Mouse (Mus musculus) CH12.LX (cell line): Measurements from ENCODE around the gene Ppp1r16b. TPM values are rescaled to one million over a fixed set of nuclear protein-coding genes. Genes with fewer than 3 reads are reported as not detected.

ENCODE experiments used
- DNase-seq: peaks from one replicate; pipeline ENCODE4 v3.0.0-alpha.2; 2013; ENCODE audit errors: extremely low read depth
- H3K27ac ChIP-seq: 2 replicates; pipeline ENCODE4 v1.5.1; 2012; ENCODE audit warnings: low read depth, mild to moderate bottlenecking, control low read depth, moderate library complexity; ENCODE audit not compliant: insufficient read depth
- H3K27me3 ChIP-seq: replicated peaks from 2 replicates; pipeline ENCODE3; 2012; ENCODE audit warnings: inconsistent platforms
- H3K36me3 ChIP-seq, 2 experiments: replicated peaks in 1 of 2; 2 replicates each; pipeline versions ENCODE3 to v1.6.1; 2012; ENCODE audit warnings: inconsistent platforms in 1 of 2, low read length in 1 of 2, mild to moderate bottlenecking in 1 of 2, mixed read lengths in 1 of 2, moderate library complexity in 1 of 2; ENCODE audit not compliant: control insufficient read depth in 1 of 2, insufficient read depth in 1 of 2
- H3K4me1 ChIP-seq, 2 experiments: 2 replicates each; pipeline ENCODE4 v1.6.1; 2012; ENCODE audit warnings: inconsistent platforms in 1 of 2, moderate library complexity in 1 of 2; ENCODE audit not compliant: insufficient read depth in 2 of 2, control insufficient read depth in 1 of 2
- H3K4me2 ChIP-seq: 2 replicates; pipeline ENCODE4 v1.6.1; 2012; ENCODE audit warnings: low read depth, mild to moderate bottlenecking, control low read depth; ENCODE audit not compliant: poor library complexity, insufficient read depth, severe bottlenecking
- H3K4me3 ChIP-seq, 3 experiments: fragments of 150-350 bp in 1 of 3; sonication (generic) in 1 of 3; replicated peaks in 1 of 3; 2 replicates each; pipeline versions ENCODE3 to v1.5.1; 2011 to 2012; ENCODE audit warnings: low read depth in 2 of 3, low read length in 2 of 3, mild to moderate bottlenecking in 2 of 3, moderate library complexity in 2 of 3, control low read depth in 1 of 3, improper control_type of control experiment in 1 of 3, inconsistent platforms in 1 of 3, mixed read lengths in 1 of 3; ENCODE audit not compliant: poor library complexity in 1 of 3
- H3K79me2 ChIP-seq: replicated peaks from 2 replicates; pipeline ENCODE4 v1.6.1; 2012; ENCODE audit warnings: mild to moderate bottlenecking, moderate library complexity; ENCODE audit not compliant: control insufficient read depth, poor library complexity, insufficient read depth, severe bottlenecking; ENCODE audit errors: extremely low read depth
- H3K9ac ChIP-seq: 2 replicates; pipeline ENCODE4 v1.6.1; 2012; ENCODE audit warnings: low read depth, mild to moderate bottlenecking, control low read depth, moderate library complexity; ENCODE audit not compliant: insufficient read depth
- H3K9me3 ChIP-seq: replicated peaks from 2 replicates; pipeline ENCODE3; 2012; ENCODE audit warnings: low read length, inconsistent platforms, mixed read lengths
- BHLHE40 ChIP-seq: IDR thresholded peaks from 2 replicates; pipeline ENCODE4 v1.6.1; 2011; ENCODE audit warnings: mild to moderate bottlenecking, low read depth, low read length, improper control_type of control experiment
- CHD2 ChIP-seq: IDR thresholded peaks from 2 replicates; pipeline ENCODE4 v1.6.1; 2011; ENCODE audit warnings: low read length, improper control_type of control experiment
- ELF1 ChIP-seq: IDR thresholded peaks from 2 replicates; pipeline ENCODE4 v1.6.1; 2014; ENCODE audit warnings: low read depth, mild to moderate bottlenecking, inconsistent platforms, low read length, improper control_type of control experiment
- EP300 ChIP-seq: IDR thresholded peaks from 2 replicates; pipeline ENCODE4 v1.6.1; 2011; ENCODE audit warnings: low read length, improper control_type of control experiment
- ETS1 ChIP-seq: conservative IDR thresholded peaks from 2 replicates; pipeline ENCODE4 v1.6.1; 2012; ENCODE audit warnings: low read depth, mild to moderate bottlenecking, inconsistent platforms, low read length, improper control_type of control experiment, moderate library complexity
- HCFC1 ChIP-seq: IDR thresholded peaks from 2 replicates; pipeline ENCODE4 v1.6.1; 2012; ENCODE audit warnings: low read depth, mild to moderate bottlenecking, inconsistent platforms, low read length, improper control_type of control experiment
- IRF4 ChIP-seq: IDR thresholded peaks from 2 replicates; pipeline ENCODE4 v1.6.1; 2014; ENCODE audit warnings: low read depth, mild to moderate bottlenecking, inconsistent platforms, low read length, improper control_type of control experiment
- JUND ChIP-seq: conservative IDR thresholded peaks from 2 replicates; pipeline ENCODE4 v1.6.1; 2011; ENCODE audit warnings: low read depth, low read length, improper control_type of control experiment
- KAT2A ChIP-seq: IDR thresholded peaks from 2 replicates; pipeline ENCODE4 v1.6.1; 2012; ENCODE audit warnings: low read length, improper control_type of control experiment, inconsistent platforms; ENCODE audit not compliant: insufficient replicate concordance
- MAFK ChIP-seq: IDR thresholded peaks from 2 replicates; pipeline ENCODE4 v1.6.1; 2011; ENCODE audit warnings: low read length, improper control_type of control experiment; ENCODE audit not compliant: insufficient replicate concordance
- MAX ChIP-seq: IDR thresholded peaks from 2 replicates; pipeline ENCODE4 v1.6.1; 2011; ENCODE audit warnings: low read length, improper control_type of control experiment
- MAZ ChIP-seq: IDR thresholded peaks from 2 replicates; pipeline ENCODE4 v1.6.1; 2012; ENCODE audit warnings: low read depth, mild to moderate bottlenecking, inconsistent platforms, low read length, improper control_type of control experiment, moderate library complexity
- MEF2A ChIP-seq: IDR thresholded peaks from 2 replicates; pipeline ENCODE4 v1.6.1; 2014; ENCODE audit warnings: low read depth, mild to moderate bottlenecking, inconsistent platforms, low read length, improper control_type of control experiment, borderline replicate concordance
- MXI1 ChIP-seq: IDR thresholded peaks from 2 replicates; pipeline ENCODE4 v1.6.1; 2011; ENCODE audit warnings: mild to moderate bottlenecking, low read depth, low read length, improper control_type of control experiment
- MYC ChIP-seq: IDR thresholded peaks from 2 replicates; pipeline ENCODE4 v1.6.1; 2011; ENCODE audit warnings: low read depth, mild to moderate bottlenecking, improper control_type of control experiment, low read length
- NELFE ChIP-seq: IDR thresholded peaks from 2 replicates; pipeline ENCODE4 v1.6.1; 2011; ENCODE audit warnings: low read depth, low read length, improper control_type of control experiment
- NRF1 ChIP-seq: IDR thresholded peaks from 2 replicates; pipeline ENCODE4 v1.6.1; 2014; ENCODE audit warnings: low read depth, mild to moderate bottlenecking, inconsistent platforms, low read length, improper control_type of control experiment, moderate library complexity
- PAX5 ChIP-seq: IDR thresholded peaks from 2 replicates; pipeline ENCODE4 v1.6.1; 2012; ENCODE audit warnings: low read length, inconsistent platforms, mixed read lengths
- POLR2A ChIP-seq: IDR thresholded peaks from 2 replicates; pipeline ENCODE4 v1.6.1; 2011; ENCODE audit warnings: low read depth, mild to moderate bottlenecking, improper control_type of control experiment, low read length
- POLR2AphosphoS2 ChIP-seq: IDR thresholded peaks from 2 replicates; pipeline ENCODE4 v1.6.1; 2011; ENCODE audit warnings: low read depth, low read length, improper control_type of control experiment
- RAD21 ChIP-seq: IDR thresholded peaks from 2 replicates; pipeline ENCODE4 v1.6.1; 2011; ENCODE audit warnings: low read depth, mild to moderate bottlenecking, low read length, improper control_type of control experiment, moderate library complexity
- RCOR1 ChIP-seq: conservative IDR thresholded peaks from 2 replicates; pipeline ENCODE4 v1.6.1; 2012; ENCODE audit warnings: low read depth, mild to moderate bottlenecking, inconsistent platforms, low read length, improper control_type of control experiment
- SIN3A ChIP-seq: IDR thresholded peaks from 2 replicates; pipeline ENCODE4 v1.6.1; 2012; ENCODE audit warnings: low read length, improper control_type of control experiment, inconsistent platforms
- SMC3 ChIP-seq: IDR thresholded peaks from 2 replicates; pipeline ENCODE4 v1.6.1; 2011; ENCODE audit warnings: low read depth, low read length, improper control_type of control experiment
- TBP ChIP-seq: conservative IDR thresholded peaks from 2 replicates; pipeline ENCODE4 v1.6.1; 2011; ENCODE audit warnings: low read depth, low read length, improper control_type of control experiment
- TCF12 ChIP-seq: IDR thresholded peaks from 2 replicates; pipeline ENCODE4 v1.6.1; 2014; ENCODE audit warnings: low read depth, mild to moderate bottlenecking, inconsistent platforms, low read length, improper control_type of control experiment
- UBTF ChIP-seq: IDR thresholded peaks from 2 replicates; pipeline ENCODE4 v1.6.1; 2012; ENCODE audit warnings: low read depth, mild to moderate bottlenecking, inconsistent platforms, low read length, improper control_type of control experiment, moderate library complexity
- USF1 ChIP-seq: IDR thresholded peaks from 2 replicates; pipeline ENCODE4 v1.6.1; 2014; ENCODE audit warnings: low read depth, mild to moderate bottlenecking, inconsistent platforms, low read length, improper control_type of control experiment
- USF2 ChIP-seq: conservative IDR thresholded peaks from 2 replicates; pipeline ENCODE4 v1.6.1; 2011; ENCODE audit warnings: low read depth, low read length, improper control_type of control experiment
- ZKSCAN1 ChIP-seq: IDR thresholded peaks from 2 replicates; pipeline ENCODE4 v1.6.1; 2012; ENCODE audit warnings: low read depth, inconsistent platforms, low read length, improper control_type of control experiment, borderline replicate concordance
- ZMIZ1 ChIP-seq: IDR thresholded peaks from 2 replicates; pipeline ENCODE4 v1.6.1; 2012; ENCODE audit warnings: low read depth, mild to moderate bottlenecking, inconsistent platforms, low read length, improper control_type of control experiment
- ZNF384 ChIP-seq: IDR thresholded peaks from 2 replicates; pipeline ENCODE4 v1.6.1; 2012; ENCODE audit warnings: low read depth, low read length, improper control_type of control experiment, inconsistent platforms
- dilution Hi-C: fragments of 300-500 bp; cut with MboI; formaldehyde crosslinking; loops from 2 replicates; pipeline ENCODE4 v1.14.3; 2020; ENCODE audit warnings: low sequenced_read_pairs; ENCODE audit not compliant: extremely low pct_unique_long_range_greater_than_20kb, extremely low pct_ligation_motif_present
- in situ Hi-C: fragments of 300-500 bp; cut with MboI; formaldehyde crosslinking; loops from 3 replicates; pipeline ENCODE4 v1.14.3; 2019; ENCODE audit warnings: low sequenced_read_pairs, low pct_ligation_motif_present, low pct_unique_long_range_greater_than_20kb, mixed read lengths
- polyA plus RNA-seq: library from polyadenylated mRNA; unstranded; fragments of >175 nt; gene quantifications from 2 replicates; pipeline ENCODE4 v1.2.1, GENCODE M21; 2012; ENCODE audit warnings: low read depth; ENCODE audit not compliant: insufficient read length
- total RNA-seq, 2 experiments: library from RNA; depleted of rRNA; stranded (reverse); fragments of 300-350 nt in 1 of 2; fragments of >200 nt in 1 of 2; gene quantifications; 2 replicates each; pipeline ENCODE4 v1.2.3; 2012 to 2014

The Ppp1r16b gene
- total and polyA plus RNA-seq, 3 experiments: 37.7 to 55.7 (median 52.0) TPM

GRCm38 (mm10) chr2:158700535-158701256 is 35.5 kb downstream of the Ppp1r16b start:
- in situ Hi-C loops (no loop called here), dilution Hi-C loops (no loop called here)
- H3K36me3 ChIP-seq: peaks cover 59 to 94% of the 10 kb centered on the region in 2 experiments
- peak; percentile 90 for DNase-seq
- H3K9me3 ChIP-seq: peaks cover 21% of the 10 kb centered on the region
- H3K27ac ChIP-seq: peak overlapping the region; percentile 95
- TF ChIP-seq SIN3A: peak; percentile 26; the same call in 1 of the 2 replicates
- peak; percentile 97 for TF ChIP-seq MEF2A
- TF ChIP-seq POLR2A: peak; percentile 48; the same call in 1 of the 2 replicates
- peak; percentile 83 for TF ChIP-seq TCF12
- TF ChIP-seq NRF1: no peak
- TF ChIP-seq RCOR1: no peak
- TF ChIP-seq MAZ: peak; percentile 73
- no peak; the same call in 1 of the 2 replicates for TF ChIP-seq HCFC1
- TF ChIP-seq JUND: peak; percentile 65; the same call in 1 of the 2 replicates
- TF ChIP-seq MAX: peak; percentile 81
- peak; percentile 63; the same call in 1 of the 2 replicates for TF ChIP-seq IRF4
- no peak for TF ChIP-seq ZKSCAN1
- peak; percentile 81 for TF ChIP-seq MYC
- TF ChIP-seq ZNF384: peak; percentile 98
- peak; percentile 44; the same call in 1 of the 2 replicates for TF ChIP-seq CHD2
- TF ChIP-seq PAX5: no peak
- peak; percentile 55; the same call in 1 of the 2 replicates for TF ChIP-seq MAFK
- peak; percentile 75; the same call in 1 of the 2 replicates for TF ChIP-seq MXI1
- peak; percentile 76 for TF ChIP-seq TBP
- peak; percentile 26; the same call in 1 of the 2 replicates for TF ChIP-seq USF2
- TF ChIP-seq USF1: peak; percentile 78
- no peak for TF ChIP-seq ZMIZ1
- TF ChIP-seq UBTF: 0 out of 2 replicates have a peak, but pooled peaks have one; percentile 45
- peak; percentile 92 for TF ChIP-seq ETS1
- TF ChIP-seq RAD21: no peak; the same call in 1 of the 2 replicates
- no peak for TF ChIP-seq KAT2A
- TF ChIP-seq SMC3: peak; percentile 29
- TF ChIP-seq ELF1: 0 out of 2 replicates have a peak, but pooled peaks have one; percentile 23
- no peak; the same call in 1 of the 2 replicates for TF ChIP-seq NELFE
- peak; percentile 72 for TF ChIP-seq EP300
- TF ChIP-seq BHLHE40: peak; percentile 94
- no peak for TF ChIP-seq POLR2AphosphoS2
- peaks cover 23 to 91% of the 10 kb centered on the region in 2 experiments for H3K4me1 ChIP-seq
- peak overlapping the region; percentile 53 for H3K9ac ChIP-seq
- peaks cover 54% of the 10 kb centered on the region for H3K79me2 ChIP-seq
- H3K27me3 ChIP-seq: no peaks in the 10 kb centered on the region
- peak overlapping the region; percentile 11 for H3K4me2 ChIP-seq
- peak overlapping the region in 1 of 3 experiments; percentile 28 for H3K4me3 ChIP-seq
